ENCODE assay signal across 26 mouse cellular contexts in the genomic region with DNA sequence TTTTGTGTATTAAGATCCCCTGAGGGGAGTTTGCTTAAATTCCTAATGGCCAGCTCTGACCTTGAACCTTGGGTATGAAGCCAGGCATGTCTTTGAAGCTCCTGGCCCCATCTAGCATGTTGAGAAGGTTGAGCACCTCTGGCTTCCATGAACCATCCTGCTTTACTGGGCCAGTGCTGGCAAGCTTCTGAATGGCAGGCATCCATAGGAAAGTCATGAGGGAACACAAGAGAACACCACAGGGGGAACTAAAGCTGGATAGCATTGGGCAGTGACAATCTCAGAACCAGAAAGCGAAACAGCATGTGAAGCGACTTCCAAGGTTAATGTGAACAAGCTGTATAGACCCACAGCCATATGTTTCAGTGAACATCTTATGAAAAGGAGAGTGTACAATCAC.
A peak's percentile ranks its signal among the peaks of the same experiment; 100 is the strongest.
DNase-seq lines count a peak whose midpoint lies in the region; ATAC-seq lines count a peak whose summit lies in the region.
"Had no signal": no experiment of that assay in that cellular context is flagged by ENCODE, and none has a peak within 500 bp of the region (broad histone marks: within the 10 kb centered on the region; RNA-seq: fewer than 3 reads in every experiment).

No protein-coding gene starts in this region.

- peak; percentile 5 for DNase-seq in embryonic facial prominence, embryonic 11.5 days (ENCODE audit: low spot score)
- no peak for DNase-seq in embryonic facial prominence, embryonic 10.5 days (ENCODE audit: low spot score)
- DNase-seq in cerebellum, adult 11 months, result peak; percentile 26
- DNase-seq in cerebellum, adult 8-10 months, result peak; percentile 28
- DNase-seq in cerebellum, postnatal 25 days, result peak; percentile 63 to 66
- DNase-seq in lung, adult 18-20 months, result no peak
- DNase-seq in midbrain, embryonic 10.5 days (ENCODE audit: low spot score), result no peak
- DNase-seq: adrenal gland, postnatal 36 days; embryo, embryonic 11 days; gastrocnemius, postnatal 10 days; heart, postnatal 36 days; kidney, adult 8-10 months; kidney, postnatal 4 days; lung, postnatal 36 days had no signal

- no peaks in the 10 kb centered on the region for H3K27me3 ChIP-seq in embryonic facial prominence, embryonic 11.5 days (ENCODE audit: control insufficient read depth, insufficient read depth, low read length)
- no peaks in the 10 kb centered on the region for H3K27me3 ChIP-seq in embryonic facial prominence, embryonic 10.5 days (replicated peaks; ENCODE audit: low read depth, poor library complexity, severe bottlenecking)
- H3K27me3 ChIP-seq in midbrain, embryonic 10.5 days (ENCODE audit: low read depth, poor library complexity, severe bottlenecking), result no peaks in the 10 kb centered on the region
- H3K27me3 ChIP-seq: hindbrain, embryonic 12.5 days; limb, embryonic 12.5 days; liver, embryonic 15.5 days; lung, embryonic 15.5 days; midbrain, embryonic 13.5 days; neural tube, embryonic 13.5 days had no signal

- H3K4me3 ChIP-seq in embryonic facial prominence, embryonic 11.5 days (ENCODE audit: low read depth, low read length), result no peak overlapping the region
- H3K4me3 ChIP-seq in embryonic facial prominence, embryonic 10.5 days, result no peak overlapping the region
- no peak overlapping the region for H3K4me3 ChIP-seq in midbrain, embryonic 10.5 days
- H3K4me3 ChIP-seq: erythroblast, embryonic 14.5 days; hindbrain, embryonic 12.5 days; limb, embryonic 12.5 days; liver, embryonic 15.5 days; lung, embryonic 15.5 days; midbrain, embryonic 13.5 days; neural tube, embryonic 13.5 days had no signal

- no peak overlapping the region for H3K9ac ChIP-seq in embryonic facial prominence, embryonic 11.5 days (replicated peaks; ENCODE audit: low read length)
- H3K9ac ChIP-seq: hindbrain, embryonic 12.5 days; limb, embryonic 12.5 days; liver, embryonic 15.5 days; lung, embryonic 15.5 days; midbrain, embryonic 13.5 days; neural tube, embryonic 13.5 days had no signal

- no peaks in the 10 kb centered on the region for H3K36me3 ChIP-seq in embryonic facial prominence, embryonic 11.5 days (replicated peaks; ENCODE audit: control insufficient read depth, insufficient read depth, low read depth, low read length)
- no peaks in the 10 kb centered on the region for H3K36me3 ChIP-seq in embryonic facial prominence, embryonic 10.5 days (replicated peaks)
- H3K36me3 ChIP-seq in midbrain, embryonic 10.5 days, result no peaks in the 10 kb centered on the region
- H3K36me3 ChIP-seq: hindbrain, embryonic 12.5 days; limb, embryonic 12.5 days; liver, embryonic 15.5 days; lung, embryonic 15.5 days; midbrain, embryonic 13.5 days; neural tube, embryonic 13.5 days had no signal

- 84% methylated on average over 2 of the region's 2 CpGs for WGBS in embryonic facial prominence, embryonic 11.5 days
- 88% methylated on average over 2 of the region's 2 CpGs for WGBS in embryonic facial prominence, embryonic 10.5 days
- WGBS in midbrain, embryonic 10.5 days, result 84% methylated on average over 2 of the region's 2 CpGs

- no peak overlapping the region for H3K4me2 ChIP-seq in embryonic facial prominence, embryonic 11.5 days (ENCODE audit: low read depth, low read length)
- H3K4me2 ChIP-seq: heart, embryonic 11.5 days; hindbrain, embryonic 12.5 days; limb, embryonic 12.5 days; liver, embryonic 15.5 days; lung, embryonic 15.5 days; midbrain, embryonic 13.5 days; neural tube, embryonic 13.5 days had no signal

- no peak for ATAC-seq in embryonic facial prominence, embryonic 11.5 days (replicated peaks; ENCODE audit: insufficient number of reproducible peaks, low FRiP score, low TSS enrichment, low read depth)
- ATAC-seq: forebrain, embryonic 16.5 days; intestine, embryonic 16.5 days; midbrain, embryonic 13.5 days; Patski had no signal

- no peaks in the 10 kb centered on the region for H3K9me3 ChIP-seq in embryonic facial prominence, embryonic 11.5 days (replicated peaks; ENCODE audit: control insufficient read depth, low read length)
- H3K9me3 ChIP-seq in embryonic facial prominence, embryonic 10.5 days, result no peaks in the 10 kb centered on the region
- no peaks in the 10 kb centered on the region for H3K9me3 ChIP-seq in midbrain, embryonic 10.5 days (replicated peaks)
- H3K9me3 ChIP-seq: hindbrain, embryonic 12.5 days; limb, embryonic 12.5 days; liver, embryonic 15.5 days; lung, embryonic 15.5 days; midbrain, embryonic 13.5 days; neural tube, embryonic 13.5 days had no signal

- H3K27ac ChIP-seq in embryonic facial prominence, embryonic 11.5 days (replicated peaks; ENCODE audit: low read depth, low read length), result no peak overlapping the region
- H3K27ac ChIP-seq in embryonic facial prominence, embryonic 10.5 days (replicated peaks), result no peak overlapping the region
- H3K27ac ChIP-seq in midbrain, embryonic 10.5 days (replicated peaks), result no peak overlapping the region
- H3K27ac ChIP-seq: hindbrain, embryonic 12.5 days; kidney, postnatal 0 days; limb, embryonic 12.5 days; liver, embryonic 15.5 days; lung, embryonic 15.5 days; midbrain, embryonic 13.5 days; neural tube, embryonic 13.5 days had no signal

- no peaks in the 10 kb centered on the region for H3K4me1 ChIP-seq in embryonic facial prominence, embryonic 11.5 days (ENCODE audit: control insufficient read depth, insufficient read depth, low read length)
- H3K4me1 ChIP-seq in embryonic facial prominence, embryonic 10.5 days, result no peaks in the 10 kb centered on the region
- H3K4me1 ChIP-seq in midbrain, embryonic 10.5 days, result no peaks in the 10 kb centered on the region
- H3K4me1 ChIP-seq: hindbrain, embryonic 12.5 days; limb, embryonic 12.5 days; liver, embryonic 15.5 days; lung, embryonic 15.5 days; neural tube, embryonic 13.5 days had no signal

Comparison
In these comparisons a context has a peak if more than half of its experiments do, and no peak if none do; other contexts are left out.
1. DNase-seq: peak in embryonic facial prominence, embryonic 11.5 days (single experiment), cerebellum, adult 11 months (single experiment), cerebellum, adult 8-10 months (single experiment) and cerebellum, postnatal 25 days (2 of 2); none in embryonic facial prominence, embryonic 10.5 days (single experiment), lung, adult 18-20 months (0 of 2) and midbrain, embryonic 10.5 days (single experiment).